Mouse (Mus musculus) embryonic fibroblast, embryonic 13.5 days (primary cell): Measurements from ENCODE around the gene Tenm4.

Source experiments
- CTCF ChIP-seq: IDR thresholded peaks from 2 replicates; pipeline ENCODE4 v1.5.1; 2011; ENCODE audit warnings: mild to moderate bottlenecking, control low read depth, low read length, moderate library complexity, borderline replicate concordance; ENCODE audit not compliant: insufficient read depth
- POLR2A ChIP-seq: IDR thresholded peaks from 2 replicates; pipeline ENCODE4 v1.6.1; 2011; ENCODE audit warnings: low read depth, mild to moderate bottlenecking, control low read depth, low read length, moderate library complexity

GRCm38 (mm10) chr7:96906216-96906615 is 735.2 kb downstream of the Tenm4 start:
- TF ChIP-seq CTCF: no peak
- no peak for TF ChIP-seq POLR2A
